In the genomic region with DNA sequence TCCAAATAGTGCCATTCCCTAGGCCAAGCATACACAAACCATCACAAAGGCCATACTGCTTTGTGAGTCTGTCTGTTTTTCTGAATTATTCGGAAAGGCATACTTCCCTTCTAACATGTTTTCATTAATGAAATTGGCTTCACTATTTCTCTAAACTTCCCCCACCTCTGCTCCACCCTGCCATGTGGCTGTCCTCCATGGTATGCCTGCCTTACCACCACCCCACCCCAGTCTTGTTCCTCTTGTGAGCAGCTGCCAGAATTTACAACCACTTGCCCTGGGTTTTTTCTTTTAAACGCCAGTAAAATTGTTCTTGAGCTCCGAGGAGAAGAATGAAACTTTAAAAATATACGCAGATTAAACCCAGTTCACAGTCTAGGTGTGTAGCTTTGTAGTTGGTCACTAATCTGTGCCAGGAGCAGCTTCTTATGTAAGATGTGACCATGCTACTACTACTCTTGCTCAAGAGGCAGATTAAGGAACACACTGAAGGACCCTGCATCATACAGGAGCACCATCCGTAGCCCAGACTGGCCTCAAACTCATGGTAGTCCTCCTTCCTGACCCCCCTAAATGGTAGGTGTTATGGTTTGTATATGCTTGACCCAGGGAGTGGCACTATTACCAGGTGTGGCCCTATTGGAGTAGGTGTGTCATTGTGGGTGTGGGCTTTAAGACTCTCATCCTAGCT, we compare ENCODE assay signal across 22 mouse cellular contexts.
"Had no signal": no experiment of that assay in that cellular context is flagged by ENCODE, and none has a peak within 500 bp of the region (broad histone marks: within the 10 kb centered on the region; RNA-seq: fewer than 3 reads in every experiment).

No protein-coding gene starts in this region.

- H3K4me3 ChIP-seq: layer of hippocampus, adult 2 months; limb, embryonic 12.5 days; limb, embryonic 15.5 days; neural tube, embryonic 12.5 days; neural tube, embryonic 15.5 days had no signal

- H3K27me3 ChIP-seq: limb, embryonic 12.5 days; limb, embryonic 15.5 days; neural tube, embryonic 12.5 days; neural tube, embryonic 15.5 days had no signal

- H3K27ac ChIP-seq: layer of hippocampus, adult 2 months; limb, embryonic 12.5 days; limb, embryonic 15.5 days; liver, embryonic 14.5 days; neural tube, embryonic 12.5 days; neural tube, embryonic 15.5 days had no signal

- DNase-seq: kidney, adult 18-20 months; kidney, adult 9 months; kidney, postnatal 14 days; layer of hippocampus, adult 9-11 months; left cerebral cortex, postnatal 4 days; liver, postnatal 0 days; lung, embryonic 14.5 days; lung, postnatal 10 days; lung, postnatal 36 days; midbrain, embryonic 14.5 days; retina, postnatal 1 day; right cerebral cortex, postnatal 25 days; thymus, adult 18-20 months; thymus, postnatal 14 days; thymus, postnatal 4 days had no signal

- H3K4me1 ChIP-seq: limb, embryonic 12.5 days; limb, embryonic 15.5 days; neural tube, embryonic 12.5 days; neural tube, embryonic 15.5 days had no signal

- ATAC-seq: intestine, embryonic 16.5 days; liver, postnatal 0 days had no signal

- H3K36me3 ChIP-seq: limb, embryonic 12.5 days; limb, embryonic 15.5 days; neural tube, embryonic 12.5 days; neural tube, embryonic 15.5 days had no signal
